Mouse (Mus musculus) heart, embryonic 11.5 days (tissue): Measurements from ENCODE around the gene Sytl3. TPM values are rescaled to one million over a fixed set of nuclear protein-coding genes. Genes with fewer than 3 reads are reported as not detected.
"Not testable (repeated sequence)": the region's sequence is repeated elsewhere in the genome, so short reads cannot be mapped to it uniquely, and the experiment has no call there.

ENCODE experiments used
- ATAC-seq: fragments of 200-750 bp; cut with Nextera tagmentation; replicated peaks from 2 replicates; pipeline ENCODE4 v1.8.0; 2017; ENCODE audit warnings: moderate library complexity; ENCODE audit not compliant: insufficient number of reproducible peaks, low FRiP score, low TSS enrichment
- H3K27ac ChIP-seq: fragments of 300-500 bp; sonication (generic); 2 replicates; pipeline ENCODE4 v1.5.1; 2014; ENCODE audit warnings: mild to moderate bottlenecking, low read depth, low read length
- H3K27me3 ChIP-seq: fragments of 300-500 bp; sonication (generic); 2 replicates; pipeline ENCODE4 v1.6.1; 2014; ENCODE audit warnings: mild to moderate bottlenecking, low read length, mixed read lengths; ENCODE audit not compliant: control insufficient read depth, insufficient read depth
- H3K36me3 ChIP-seq: fragments of 300-500 bp; sonication (generic); 2 replicates; pipeline ENCODE4 v1.6.1; 2014; ENCODE audit warnings: mild to moderate bottlenecking, low read length, moderate library complexity, mixed read lengths; ENCODE audit not compliant: control insufficient read depth, insufficient read depth
- H3K4me1 ChIP-seq: fragments of 300-500 bp; sonication (generic); 2 replicates; pipeline ENCODE4 v1.6.1; 2014; ENCODE audit warnings: low read length; ENCODE audit not compliant: control insufficient read depth, insufficient read depth
- H3K4me2 ChIP-seq: fragments of 300-500 bp; sonication (generic); 2 replicates; pipeline ENCODE4 v1.6.1; 2014; ENCODE audit warnings: mild to moderate bottlenecking, moderate library complexity
- H3K4me3 ChIP-seq: fragments of 300-500 bp; sonication (generic); 2 replicates; pipeline ENCODE4 v1.5.1; 2014; ENCODE audit warnings: low read depth, low read length
- H3K9ac ChIP-seq: fragments of 300-500 bp; sonication (generic); 2 replicates; pipeline ENCODE4 v1.6.1; 2014; ENCODE audit warnings: mild to moderate bottlenecking, low read depth, low read length, moderate library complexity
- H3K9me3 ChIP-seq: fragments of 300-500 bp; sonication (generic); replicated peaks from 2 replicates; pipeline ENCODE4 v1.6.1; 2016; ENCODE audit warnings: low read length; ENCODE audit not compliant: control insufficient read depth
- WGBS: fragments of 180-500 bp; shearing (Covaris S2); extraction: QIAGEN DNeasy Blood & Tissue Kit; methylation state at CpG from one replicate; pipeline ENCODE4 v1.1.7; 2014; ENCODE audit not compliant: insufficient replicate concordance; 5-methylcytosine and 5-hydroxymethylcytosine counted together
- polyA plus RNA-seq: library from polyadenylated mRNA; unstranded; fragments of >200 nt; fragmentation: Nextera tagmentation; extraction: Ambion mirVana; gene quantifications from 2 replicates; pipeline ENCODE4 v1.2.1, GENCODE M21; 2014

Sytl3 gene
- polyA plus RNA-seq, 1 experiment from 2014 or later, result 0.11 TPM

DNA sequence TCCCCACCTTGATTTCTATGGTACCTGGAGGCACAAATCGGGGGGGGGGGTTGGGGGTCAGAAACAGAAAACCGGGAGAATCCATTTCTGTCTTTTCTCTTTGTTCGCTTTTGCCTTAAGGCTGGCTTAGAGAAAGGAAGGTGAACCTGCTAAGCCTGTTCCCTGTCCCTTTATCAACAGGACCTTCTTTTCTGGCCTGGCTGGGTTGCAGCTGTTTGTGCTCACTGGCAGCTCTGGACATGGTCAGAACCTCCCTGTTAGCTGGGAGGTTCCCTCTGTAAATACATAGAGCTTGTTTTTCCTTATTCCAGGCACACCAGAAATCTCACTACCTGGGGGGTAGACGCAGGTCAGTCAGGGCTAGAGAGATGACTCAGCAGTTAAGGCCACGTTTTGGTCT, 15.4 kb downstream of the Sytl3 start:
- not testable (repeated sequence) for H3K4me3 ChIP-seq, H3K4me2 ChIP-seq, H3K9me3 ChIP-seq, H3K36me3 ChIP-seq, ATAC-seq, H3K27ac ChIP-seq, H3K4me1 ChIP-seq, H3K9ac ChIP-seq, H3K27me3 ChIP-seq
- 53% methylated on average over 5 of the region's 5 CpGs for WGBS

DNA sequence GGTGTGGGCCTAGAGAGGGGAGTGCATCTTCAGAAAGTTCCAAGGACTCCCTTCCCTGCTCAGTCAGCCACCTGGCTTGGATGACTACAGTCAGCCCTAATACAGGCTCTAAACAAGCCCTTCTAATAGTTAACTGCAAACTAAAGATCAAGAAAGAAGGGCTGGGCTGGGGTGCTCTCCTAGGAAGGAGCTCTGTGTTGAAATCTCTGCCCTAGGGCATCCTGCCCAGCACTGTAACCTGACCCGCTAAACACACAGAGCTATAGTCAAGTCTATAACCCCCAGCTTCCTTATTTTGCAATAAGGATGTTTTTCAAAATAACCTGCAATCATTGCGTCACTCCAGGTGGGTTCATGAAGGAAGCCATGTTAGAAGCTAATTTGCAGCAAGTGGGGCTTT, 19.2 kb downstream of the Sytl3 start:
- H3K9ac ChIP-seq, H3K4me1 ChIP-seq, H3K27ac ChIP-seq, ATAC-seq, H3K9me3 ChIP-seq, H3K4me3 ChIP-seq, H3K36me3 ChIP-seq, H3K4me2 ChIP-seq, H3K27me3 ChIP-seq: not testable (repeated sequence)
- no CpG with 5 or more reads among the region's 2 CpGs for WGBS

DNA sequence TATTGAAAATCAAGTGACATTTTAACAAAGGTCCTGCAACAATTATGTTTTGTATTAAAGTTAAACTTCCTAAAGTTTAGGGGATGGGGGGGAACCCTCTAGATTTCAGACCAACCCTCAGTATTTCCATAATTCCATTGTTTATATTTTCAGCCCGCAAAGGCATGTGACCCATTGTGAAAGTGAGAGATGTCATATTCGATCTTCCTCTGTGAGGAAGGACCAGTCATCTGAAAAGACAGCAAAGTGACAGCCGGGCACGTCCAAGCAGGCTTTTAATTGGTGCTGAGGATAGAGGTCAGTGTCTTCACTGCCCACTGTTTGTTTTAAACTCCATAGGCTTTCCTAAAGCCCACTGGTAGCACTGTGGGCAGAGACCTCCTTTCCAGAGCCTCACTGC, 22.8 kb downstream of the Sytl3 start:
- ATAC-seq, H3K27me3 ChIP-seq, H3K36me3 ChIP-seq, H3K4me3 ChIP-seq, H3K4me1 ChIP-seq, H3K4me2 ChIP-seq, H3K9ac ChIP-seq, H3K9me3 ChIP-seq, H3K27ac ChIP-seq: not testable (repeated sequence)
- WGBS, result 74% methylated on average over 4 of the region's 4 CpGs

DNA sequence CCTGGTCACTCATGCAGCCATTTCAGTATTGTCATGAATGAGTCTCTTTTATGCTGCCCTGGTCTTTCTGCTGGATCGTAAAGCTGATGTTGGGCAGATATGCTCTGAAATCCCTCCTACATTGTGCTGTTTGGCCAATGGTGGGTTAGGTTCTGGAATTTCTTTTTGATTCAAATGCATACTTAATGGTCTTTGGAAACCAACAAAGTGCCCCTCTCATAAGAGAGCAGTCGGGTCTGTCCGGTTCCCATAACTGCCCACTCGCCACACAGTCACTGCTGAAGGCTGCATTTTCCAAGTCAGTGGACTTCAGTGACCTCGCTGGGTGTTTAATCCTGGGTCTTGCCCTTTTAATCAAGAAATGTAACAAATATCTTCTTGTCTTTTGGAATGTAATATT, 24.8 kb downstream of the Sytl3 start:
- ATAC-seq, result not testable (repeated sequence)

DNA sequence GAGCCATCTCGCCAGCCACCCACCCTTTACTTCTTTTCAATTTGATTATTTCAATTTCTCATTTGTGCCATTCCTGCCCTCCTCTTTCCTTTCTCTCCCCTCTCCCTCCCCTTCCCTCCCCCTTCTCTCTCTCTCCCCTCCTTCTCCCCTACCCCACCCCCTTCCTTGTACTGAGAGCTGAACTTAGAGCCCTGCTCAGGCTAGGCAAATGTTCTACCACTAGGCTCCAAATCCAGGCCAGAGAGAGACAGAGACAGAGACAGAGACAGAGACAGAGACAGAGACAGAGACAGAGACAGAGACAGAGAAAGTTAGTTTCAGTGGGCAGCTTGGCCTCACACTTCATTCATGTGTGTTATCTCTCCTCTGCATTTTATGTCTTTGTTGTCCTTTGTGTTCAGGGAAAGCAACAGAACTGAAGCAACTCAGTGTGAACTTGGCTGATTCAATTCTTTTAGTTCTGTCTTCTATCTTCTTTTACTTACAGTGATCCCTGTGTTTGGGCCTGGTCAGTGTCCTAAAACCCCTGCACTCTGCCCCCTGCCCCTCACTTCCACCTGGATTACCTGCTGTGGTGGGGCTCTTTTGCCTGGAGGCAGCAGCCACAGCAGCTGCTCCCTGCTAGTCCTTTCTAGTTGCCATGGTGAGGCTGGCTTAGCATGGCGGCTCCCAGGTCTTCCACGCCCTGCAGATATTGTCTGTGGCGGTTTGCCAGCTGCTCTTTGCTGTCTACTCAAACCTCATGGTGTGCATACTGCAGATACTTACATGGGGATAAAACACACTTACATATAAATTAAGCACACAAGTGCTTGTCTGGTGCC, 25.8 kb downstream of the Sytl3 start:
- H3K27ac ChIP-seq, ATAC-seq, H3K4me3 ChIP-seq, H3K4me1 ChIP-seq, H3K27me3 ChIP-seq, H3K9me3 ChIP-seq, H3K36me3 ChIP-seq, H3K9ac ChIP-seq, H3K4me2 ChIP-seq: not testable (repeated sequence)
- no CpG with 5 or more reads among the region's 4 CpGs for WGBS

More for the DNA sequence above, 24.8 kb downstream of the Sytl3 start:
- H3K27ac ChIP-seq, H3K4me2 ChIP-seq, H3K4me1 ChIP-seq, H3K27me3 ChIP-seq, H3K4me3 ChIP-seq, H3K36me3 ChIP-seq, H3K9ac ChIP-seq, H3K9me3 ChIP-seq: not testable (repeated sequence)
- no CpG with 5 or more reads among the region's 5 CpGs for WGBS

DNA sequence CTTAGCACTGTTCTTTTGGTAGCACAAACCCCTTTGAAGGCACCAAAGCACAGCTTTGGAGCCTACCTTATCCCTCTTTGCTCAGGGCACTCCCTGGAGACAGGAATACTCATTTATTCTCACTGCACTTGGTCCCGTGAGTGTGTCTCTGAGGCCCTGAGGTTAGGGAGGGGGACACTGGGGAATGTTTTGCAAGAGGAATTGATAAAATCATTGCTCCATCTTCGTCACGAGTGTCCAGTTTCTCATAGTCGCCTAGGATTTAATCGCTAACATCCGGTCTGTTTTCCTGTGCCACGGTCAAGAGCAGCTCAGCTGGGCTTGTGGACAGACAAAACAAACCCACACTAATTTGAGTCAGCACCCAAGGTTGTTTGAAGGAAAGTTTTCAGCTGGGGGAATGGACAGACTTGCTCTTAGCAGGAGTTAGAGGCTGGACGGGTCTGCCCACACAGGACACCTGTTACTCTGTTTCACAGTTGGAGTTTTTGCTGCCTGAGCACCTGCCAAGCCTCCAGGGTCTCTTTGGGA, 26.5 kb downstream of the Sytl3 start:
- H3K36me3 ChIP-seq, H3K4me1 ChIP-seq, ATAC-seq, H3K9ac ChIP-seq, H3K9me3 ChIP-seq, H3K4me2 ChIP-seq, H3K27ac ChIP-seq, H3K27me3 ChIP-seq, H3K4me3 ChIP-seq: not testable (repeated sequence)
- 50% methylated on average over 2 of the region's 8 CpGs for WGBS

DNA sequence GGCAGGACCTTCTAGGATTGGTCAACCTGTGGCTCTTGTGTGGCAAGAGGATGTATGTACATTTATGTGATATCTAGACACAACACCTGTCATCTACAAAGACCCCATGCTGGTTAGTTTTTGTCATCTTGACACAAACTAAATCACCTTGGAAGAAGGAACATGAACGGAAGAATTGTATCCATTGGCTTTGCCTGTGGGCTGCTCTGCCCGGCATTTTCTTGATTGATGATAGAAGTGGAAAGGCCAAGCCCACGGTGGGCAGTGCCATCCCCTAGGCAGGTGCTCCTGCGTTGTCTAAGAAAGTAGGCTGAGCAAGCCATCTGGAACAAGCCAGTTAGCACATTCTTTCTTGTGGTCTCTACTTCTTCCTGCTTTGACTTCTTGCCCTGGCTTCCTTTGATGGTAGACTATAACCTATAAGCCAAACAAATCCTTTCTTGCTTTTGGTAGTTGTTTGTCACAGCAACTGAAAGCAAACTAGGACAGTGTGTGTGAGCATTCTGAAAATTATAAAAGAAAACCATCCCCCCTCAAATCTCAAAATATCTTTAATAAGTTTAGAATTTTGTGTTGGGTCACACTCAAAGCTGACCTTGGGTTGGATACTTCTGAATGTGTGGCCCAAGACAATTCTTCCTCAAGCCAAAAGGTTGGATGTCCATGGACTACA, 27.5 kb downstream of the Sytl3 start:
- not testable (repeated sequence) for H3K4me1 ChIP-seq, H3K36me3 ChIP-seq, H3K9me3 ChIP-seq, H3K9ac ChIP-seq, H3K4me2 ChIP-seq, ATAC-seq, H3K27me3 ChIP-seq, H3K4me3 ChIP-seq, H3K27ac ChIP-seq
- 97% methylated on average over 2 of the region's 4 CpGs for WGBS

DNA sequence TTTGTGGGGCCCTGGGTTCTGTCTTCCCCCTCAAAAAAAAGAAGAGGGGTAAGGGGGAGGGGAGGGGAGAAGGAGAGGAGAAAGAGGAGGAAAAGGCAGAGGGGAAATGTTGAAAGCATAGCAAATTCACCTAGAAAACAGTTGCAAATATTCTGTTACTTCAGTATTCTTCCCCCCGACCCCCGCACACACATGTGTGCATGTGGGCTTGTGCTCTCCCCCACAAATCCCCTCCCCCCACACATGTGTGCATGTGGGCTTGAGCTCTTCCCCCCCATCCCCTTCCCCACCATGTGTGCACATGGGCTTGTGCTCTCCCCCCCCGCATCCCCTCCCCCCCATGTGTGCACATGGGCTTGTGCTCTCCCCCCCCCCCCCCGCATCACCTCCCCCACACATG, 30.5 kb downstream of the Sytl3 start:
- H3K9me3 ChIP-seq, H3K36me3 ChIP-seq, H3K4me1 ChIP-seq, H3K27me3 ChIP-seq, ATAC-seq, H3K4me2 ChIP-seq, H3K27ac ChIP-seq, H3K4me3 ChIP-seq, H3K9ac ChIP-seq: not testable (repeated sequence)
- WGBS, result 96% methylated on average over 3 of the region's 4 CpGs
